Mouse (Mus musculus) liver, postnatal 0 days (tissue): ENCODE measurements around the gene Ppp1cb. TPM values are rescaled to one million over a fixed set of nuclear protein-coding genes. Genes with fewer than 3 reads are reported as not detected.

ENCODE experiments used
- ATAC-seq: fragments of 200-750 bp; cut with Nextera tagmentation; 2 replicates; pipeline ENCODE4 v1.8.0; 2017; ENCODE audit warnings: mild to moderate bottlenecking, moderate library complexity
- DNase-seq: peaks from one replicate; pipeline ENCODE4 v3.0.0-alpha.2; 2016
- H3K27ac ChIP-seq: fragments of 300-500 bp; sonication (generic); 2 replicates; pipeline ENCODE4 v1.5.1; 2014; ENCODE audit warnings: antibody characterized with exemption, moderate library complexity, mild to moderate bottlenecking, low read depth
- H3K27me3 ChIP-seq: fragments of 300-500 bp; sonication (generic); 2 replicates; pipeline ENCODE4 v1.6.1; 2014; ENCODE audit warnings: low read length, control low read depth, mixed read lengths; ENCODE audit not compliant: insufficient read depth
- H3K36me3 ChIP-seq: fragments of 300-500 bp; sonication (generic); replicated peaks from 2 replicates; pipeline ENCODE4 v1.6.1; 2014; ENCODE audit warnings: mild to moderate bottlenecking, control low read depth, low read length, moderate library complexity, mixed read lengths; ENCODE audit not compliant: insufficient read depth
- H3K4me1 ChIP-seq: fragments of 300-500 bp; sonication (generic); 2 replicates; pipeline ENCODE4 v1.6.1; 2014; ENCODE audit warnings: antibody characterized with exemption, mild to moderate bottlenecking, control low read depth; ENCODE audit not compliant: insufficient read depth
- H3K4me2 ChIP-seq: fragments of 300-500 bp; sonication (generic); 2 replicates; pipeline ENCODE4 v1.6.1; 2014; ENCODE audit warnings: low read depth, mild to moderate bottlenecking, low read length, moderate library complexity, mixed read lengths
- H3K4me3 ChIP-seq: fragments of 300-500 bp; sonication (generic); 2 replicates; pipeline ENCODE4 v1.5.1; 2014; ENCODE audit warnings: low read depth, low read length
- H3K9ac ChIP-seq: fragments of 300-500 bp; sonication (generic); replicated peaks from 2 replicates; pipeline ENCODE4 v1.6.1; 2014; ENCODE audit warnings: mild to moderate bottlenecking, moderate library complexity
- H3K9me3 ChIP-seq: fragments of 300-500 bp; sonication (generic); 2 replicates; pipeline ENCODE4 v1.6.1; 2016; ENCODE audit warnings: mild to moderate bottlenecking, control low read depth, low read length, mixed read lengths
- CTCF ChIP-seq: sonication (generic); IDR thresholded peaks from 2 replicates; pipeline ENCODE4 v1.5.1; 2016; ENCODE audit warnings: antibody characterized with exemption, low read depth
- EP300 ChIP-seq: IDR thresholded peaks from 2 replicates; pipeline ENCODE4 v1.6.1; 2016; ENCODE audit warnings: antibody characterized with exemption, low read depth, mild to moderate bottlenecking
- WGBS: fragments of 180-500 bp; shearing (Covaris S2); extraction: QIAGEN DNeasy Blood & Tissue Kit; methylation state at CpG from one replicate; pipeline ENCODE4 v1.1.7; 2014; ENCODE audit not compliant: insufficient replicate concordance; 5-methylcytosine and 5-hydroxymethylcytosine counted together
- polyA plus RNA-seq: library from polyadenylated mRNA; unstranded; fragments of >200 nt; fragmentation: Nextera tagmentation; extraction: Ambion mirVana; gene quantifications from 2 replicates; pipeline ENCODE4 v1.2.1, GENCODE M21; 2015

Gene Ppp1cb
- polyA plus RNA-seq, 1 experiment from 2014 or later, result 90.7 TPM

DNA sequence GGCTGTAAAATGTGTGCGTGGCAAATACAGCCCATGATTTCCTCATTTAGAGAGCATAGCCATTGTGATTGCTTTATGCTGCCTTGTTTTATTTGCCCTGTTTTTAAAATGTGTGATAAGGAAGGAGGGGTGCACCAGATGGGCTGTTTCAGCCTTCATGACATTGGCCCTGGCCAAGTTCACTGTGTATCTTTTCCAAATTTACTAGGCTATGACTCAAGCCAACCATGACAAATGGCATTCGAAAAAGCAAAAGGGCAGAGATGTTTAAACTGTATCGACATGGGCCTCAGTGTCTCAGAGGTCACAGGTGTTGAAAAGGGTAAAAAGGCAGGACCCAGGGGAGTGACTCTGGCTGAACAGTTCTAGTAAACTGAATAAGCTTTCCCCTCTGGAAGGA is 17.3 kb upstream of the Ppp1cb start:
- TF ChIP-seq EP300 (no peak), CTCF (no peak)
- 58% methylated on average over 3 of the region's 3 CpGs for WGBS
- no peak overlapping the region for H3K27ac ChIP-seq
- no peak overlapping the region for H3K4me2 ChIP-seq
- H3K27me3 ChIP-seq, result no peaks in the 10 kb centered on the region
- DNase-seq (no peak), ATAC-seq (peak; percentile 72)
- no peaks in the 10 kb centered on the region for H3K9me3 ChIP-seq
- no peaks in the 10 kb centered on the region for H3K36me3 ChIP-seq
- H3K9ac ChIP-seq, result no peak overlapping the region
- peaks cover 5% of the 10 kb centered on the region for H3K4me1 ChIP-seq
- H3K4me3 ChIP-seq, result no peak overlapping the region

DNA sequence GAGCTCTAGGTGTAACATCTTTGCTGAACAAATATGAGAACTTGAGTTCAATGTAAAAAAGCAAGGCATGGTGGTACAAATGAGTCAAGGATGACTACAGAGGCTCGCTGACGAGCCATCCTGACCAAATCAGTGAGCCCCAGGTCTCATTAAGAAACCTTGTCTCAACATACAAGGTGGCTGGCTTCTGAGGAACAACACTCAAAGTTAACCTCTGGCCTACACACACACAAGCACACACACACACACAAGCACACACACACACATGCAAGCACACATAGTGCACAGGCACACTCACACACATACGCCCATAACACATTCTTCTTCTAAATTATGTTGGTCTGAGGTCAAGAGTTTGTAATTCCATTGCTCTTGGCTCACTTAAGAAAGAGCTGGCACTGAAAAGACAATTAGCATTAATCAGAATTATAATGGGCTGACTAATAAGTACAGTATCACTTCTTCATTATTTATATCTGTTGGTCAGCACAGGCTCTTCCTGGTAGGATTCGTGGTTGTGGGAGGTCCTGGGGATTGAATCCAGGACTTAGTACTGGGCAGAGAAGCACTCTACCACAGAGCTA is 16.6 kb upstream of the Ppp1cb start:
- Histone ChIP-seq H3K9me3 (no peaks in the 10 kb centered on the region), H3K27me3 (no peaks in the 10 kb centered on the region)

DNA sequence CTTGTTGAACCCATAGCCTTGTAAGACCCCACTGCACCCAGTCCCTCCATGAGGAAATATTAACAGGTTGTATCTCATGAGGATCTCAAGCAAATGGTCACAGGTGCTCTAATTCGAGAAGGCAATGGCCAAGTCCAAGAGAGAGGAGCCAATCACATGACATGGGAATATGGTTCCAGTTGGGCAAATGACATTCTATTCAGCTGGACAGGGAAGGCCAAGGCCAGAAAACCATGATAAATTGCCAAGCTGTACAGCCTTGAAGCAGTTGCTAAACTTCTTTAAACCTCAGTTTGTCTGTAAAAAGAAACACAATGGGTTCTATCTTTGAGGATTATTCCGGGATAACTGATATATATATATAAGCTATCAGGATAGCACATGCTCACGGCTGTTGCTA is 14.7 kb upstream of the Ppp1cb start:
- ATAC-seq (no peak), DNase-seq (no peak)
- H3K9me3 ChIP-seq, result no peaks in the 10 kb centered on the region
- no peak overlapping the region for H3K4me3 ChIP-seq
- H3K36me3 ChIP-seq, result no peaks in the 10 kb centered on the region
- WGBS, result 78% methylated on average over 3 of the region's 3 CpGs
- TF ChIP-seq EP300, result no peak
- no peak for TF ChIP-seq CTCF
- no peak overlapping the region for H3K9ac ChIP-seq
- H3K4me1 ChIP-seq, result peaks cover 11% of the 10 kb centered on the region
- H3K27ac ChIP-seq, result no peak overlapping the region
- H3K4me2 ChIP-seq, result no peak overlapping the region
- no peaks in the 10 kb centered on the region for H3K27me3 ChIP-seq

More for the DNA sequence above, 16.6 kb upstream of the Ppp1cb start:
- 83% methylated on average over 4 of the region's 4 CpGs for WGBS
- Histone ChIP-seq H3K4me1 (peaks cover 10% of the 10 kb centered on the region), H3K4me3 (no peak overlapping the region), H3K36me3 (no peaks in the 10 kb centered on the region), H3K27ac (no peak overlapping the region), H3K9ac (no peak overlapping the region), H3K4me2 (no peak overlapping the region)
- DNase-seq (no peak), ATAC-seq (no peak)
- TF ChIP-seq CTCF (no peak), EP300 (no peak)

DNA sequence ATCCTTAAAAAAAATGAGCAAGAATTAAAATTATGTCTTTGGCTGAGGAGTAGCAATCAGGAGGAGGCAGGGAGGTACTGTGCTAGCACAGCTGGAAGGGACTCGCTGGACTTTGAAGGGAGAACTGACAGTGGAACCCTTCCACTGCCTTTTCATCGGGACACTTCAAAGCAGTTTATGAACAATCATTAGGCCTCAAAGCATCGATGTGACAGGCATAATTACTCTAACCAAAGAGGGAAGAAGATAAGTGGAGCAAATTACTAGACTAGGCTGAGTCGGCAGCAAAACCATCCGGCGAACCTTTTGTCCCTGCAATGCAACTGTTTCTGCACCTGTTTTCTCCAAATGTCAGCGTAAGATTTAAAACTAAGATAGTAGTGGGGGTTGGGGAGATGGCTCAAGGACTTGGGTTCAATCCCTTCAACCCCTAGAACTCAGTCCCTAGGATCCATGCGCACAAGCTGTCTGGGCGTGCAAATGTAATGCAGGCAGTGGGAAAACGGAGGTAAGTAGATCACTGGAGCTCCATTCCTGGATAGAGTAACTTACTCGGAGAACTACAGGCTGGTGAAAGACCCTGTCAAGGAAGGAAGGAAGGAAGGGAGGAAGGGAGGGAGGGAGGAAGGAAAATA is 13.2 kb upstream of the Ppp1cb start:
- H3K36me3 ChIP-seq, result no peaks in the 10 kb centered on the region
- no peak overlapping the region for H3K4me2 ChIP-seq
- no peak overlapping the region for H3K27ac ChIP-seq
- H3K9me3 ChIP-seq, result no peaks in the 10 kb centered on the region
- ATAC-seq, result no peak
- no peak for TF ChIP-seq CTCF
- no peak for TF ChIP-seq EP300
- peaks cover 11% of the 10 kb centered on the region for H3K4me1 ChIP-seq
- DNase-seq, result no peak
- no peak overlapping the region for H3K4me3 ChIP-seq
- no peak overlapping the region for H3K9ac ChIP-seq
- no peaks in the 10 kb centered on the region for H3K27me3 ChIP-seq
- WGBS, result 66% methylated on average over 11 of the region's 11 CpGs

DNA sequence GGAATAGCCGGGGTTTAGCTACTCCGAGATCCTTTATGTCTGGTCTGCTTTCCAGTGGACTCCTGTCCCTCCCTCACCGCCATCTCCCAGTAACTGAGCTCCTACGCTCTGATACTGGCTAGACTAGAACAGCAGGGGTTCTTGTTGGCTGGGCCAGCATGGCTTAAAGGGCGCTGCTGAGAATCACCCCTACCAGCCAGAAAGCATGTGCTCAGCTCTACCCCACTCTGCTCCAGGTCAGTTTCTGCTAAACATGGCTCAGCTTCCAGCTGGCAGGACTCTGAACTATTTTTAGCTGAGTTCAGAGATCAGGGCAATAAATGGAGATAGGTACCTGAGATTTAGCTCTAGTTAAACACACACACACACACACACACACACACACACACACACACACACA is 12.2 kb upstream of the Ppp1cb start:
- no peak for TF ChIP-seq CTCF
- no peak for TF ChIP-seq EP300
- Histone ChIP-seq H3K4me1 (peaks cover 8% of the 10 kb centered on the region), H3K36me3 (no peaks in the 10 kb centered on the region), H3K9ac (no peak overlapping the region), H3K27ac (no peak overlapping the region; the same call in 1 of the 2 replicates), H3K4me2 (no peak overlapping the region), H3K27me3 (no peaks in the 10 kb centered on the region), H3K4me3 (no peak overlapping the region), H3K9me3 (no peaks in the 10 kb centered on the region)
- ATAC-seq (no peak), DNase-seq (no peak)
- 77% methylated on average over 5 of the region's 5 CpGs for WGBS

DNA sequence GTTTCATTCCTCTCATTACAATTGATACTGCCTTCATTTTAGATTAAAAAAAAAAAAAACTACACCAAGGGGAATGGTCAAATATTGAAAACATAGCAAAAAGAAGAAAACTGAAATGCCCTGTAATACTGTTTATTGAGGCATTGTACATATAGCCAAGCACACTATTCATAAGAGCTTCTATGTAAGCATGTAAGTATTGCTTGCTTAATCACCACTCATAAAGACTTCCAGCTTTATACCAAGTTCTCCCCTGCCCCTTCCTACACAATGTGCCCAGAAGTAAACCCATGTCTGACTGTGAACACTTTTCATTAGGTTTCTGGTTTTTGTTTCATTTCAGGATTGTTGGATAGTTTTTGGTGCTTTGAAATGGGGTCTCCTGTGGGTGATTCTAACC is 11.8 kb upstream of the Ppp1cb start:
- DNase-seq (no peak), ATAC-seq (no peak)
- Histone ChIP-seq H3K9ac (no peak overlapping the region), H3K9me3 (no peaks in the 10 kb centered on the region), H3K4me2 (no peak overlapping the region), H3K4me1 (peaks cover 8% of the 10 kb centered on the region), H3K4me3 (no peak overlapping the region), H3K27ac (no peak overlapping the region), H3K27me3 (no peaks in the 10 kb centered on the region), H3K36me3 (no peaks in the 10 kb centered on the region)
- TF ChIP-seq EP300, result no peak
- TF ChIP-seq CTCF, result no peak
